Mouse (Mus musculus): ENCODE measurements at regions not wholly inside any gene's neighbourhood (a gene's known extent, or its start where the extent isn't known, plus 50 kb on each side); places are given as distances from the start of the nearest gene placed in this dataset.

DNA sequence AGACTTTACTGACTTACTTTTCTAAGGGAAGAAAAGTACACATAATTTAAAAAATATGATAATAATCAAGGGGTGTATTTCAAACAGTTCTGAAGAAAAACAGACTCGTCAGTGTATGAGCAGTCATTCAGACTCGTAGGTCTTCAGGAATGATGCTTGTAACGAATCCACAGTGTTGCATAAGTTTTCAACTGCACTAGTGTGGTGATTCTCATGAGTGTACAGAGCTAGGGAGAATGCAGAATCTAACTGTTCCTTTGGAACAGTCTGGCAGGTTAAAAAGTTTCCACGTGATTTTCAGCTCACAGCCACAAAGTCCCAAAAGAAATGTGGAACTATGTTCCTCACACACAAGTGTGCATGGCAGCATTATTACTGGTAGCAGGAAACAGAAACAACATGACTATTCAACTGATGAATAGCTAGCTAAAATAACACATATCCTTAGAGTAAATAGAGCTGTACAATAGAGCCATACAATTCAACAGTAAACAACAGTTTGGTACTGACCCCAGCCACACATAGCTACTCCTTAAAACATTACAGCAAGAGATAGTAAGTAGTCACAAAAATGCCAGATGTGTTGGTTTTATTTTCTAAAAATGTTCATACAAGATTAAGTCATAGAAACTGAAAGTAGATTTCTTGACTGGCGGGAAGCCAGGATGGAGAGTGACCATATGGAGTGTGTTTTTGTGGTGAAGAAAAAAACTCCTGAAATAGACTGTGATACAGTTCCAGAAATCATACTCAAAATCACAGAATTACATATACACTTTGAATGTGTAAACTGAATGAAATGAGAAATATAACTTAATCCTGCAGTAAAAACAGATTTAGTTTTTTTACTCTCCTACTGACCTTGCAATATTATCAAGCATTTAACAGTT is 713.1 kb downstream of the Epha7 start:
- intact Hi-C loops (cut with DNase I), result no loop called here
